In genomic region chr2:93403267-93403666, GRCm38 (mm10) we compare ENCODE assay signal across 28 mouse cellular contexts.
"Had no signal": no experiment of that assay in that cellular context is flagged by ENCODE, and none has a peak within 500 bp of the region (broad histone marks: within the 10 kb centered on the region; RNA-seq: fewer than 3 reads in every experiment).

No protein-coding gene starts in this region.

- H3K36me3 ChIP-seq: embryonic facial prominence, embryonic 10.5 days; embryonic facial prominence, embryonic 12.5 days; embryonic facial prominence, embryonic 13.5 days; embryonic facial prominence, embryonic 15.5 days; forebrain, embryonic 10.5 days; forebrain, embryonic 12.5 days; forebrain, embryonic 15.5 days had no signal

- H3K9ac ChIP-seq: embryonic facial prominence, embryonic 12.5 days; embryonic facial prominence, embryonic 13.5 days; embryonic facial prominence, embryonic 15.5 days; forebrain, embryonic 12.5 days; forebrain, embryonic 13.5 days; forebrain, embryonic 15.5 days; forebrain, postnatal 0 days had no signal

- H3K9me3 ChIP-seq: embryonic facial prominence, embryonic 10.5 days; embryonic facial prominence, embryonic 12.5 days; embryonic facial prominence, embryonic 13.5 days; embryonic facial prominence, embryonic 15.5 days; forebrain, embryonic 10.5 days; forebrain, embryonic 12.5 days; forebrain, embryonic 13.5 days; forebrain, embryonic 15.5 days had no signal

- H3K27ac ChIP-seq: embryonic facial prominence, embryonic 10.5 days; embryonic facial prominence, embryonic 12.5 days; embryonic facial prominence, embryonic 13.5 days; embryonic facial prominence, embryonic 15.5 days; forebrain, embryonic 10.5 days; forebrain, embryonic 12.5 days; forebrain, embryonic 13.5 days; forebrain, embryonic 15.5 days; gastrocnemius, adult 2 months had no signal

- H3K4me2 ChIP-seq: embryonic facial prominence, embryonic 12.5 days; embryonic facial prominence, embryonic 13.5 days; embryonic facial prominence, embryonic 15.5 days; forebrain, embryonic 12.5 days; forebrain, embryonic 13.5 days; forebrain, embryonic 15.5 days had no signal

- ATAC-seq: forebrain, embryonic 13.5 days; forebrain, embryonic 14.5 days; forebrain, embryonic 15.5 days; forebrain, embryonic 16.5 days; forebrain, postnatal 0 days had no signal

- H3K4me3 ChIP-seq: embryonic facial prominence, embryonic 10.5 days; embryonic facial prominence, embryonic 12.5 days; embryonic facial prominence, embryonic 13.5 days; embryonic facial prominence, embryonic 15.5 days; erythroblast, embryonic 14.5 days; forebrain, embryonic 10.5 days; forebrain, embryonic 12.5 days; forebrain, embryonic 13.5 days; forebrain, embryonic 15.5 days; gastrocnemius, adult 2 months had no signal

- H3K27me3 ChIP-seq: embryonic facial prominence, embryonic 12.5 days; embryonic facial prominence, embryonic 13.5 days; forebrain, embryonic 12.5 days; forebrain, embryonic 13.5 days; forebrain, embryonic 15.5 days had no signal

- DNase-seq: cerebellum, adult 2 months; cerebellum, adult 8-10 months; cerebellum, adult 9-10 months; cerebellum, adult 9-11 months; cerebellum, postnatal 10 days; cerebellum, postnatal 14 days; cerebellum, postnatal 25 days; cerebellum, postnatal 36 days; embryo, embryonic 11 days; forebrain, postnatal 0 days; gastrocnemius, adult 2 months; gastrocnemius, postnatal 10 days; gastrocnemius, postnatal 14 days; gastrocnemius, postnatal 25 days; gastrocnemius, postnatal 36 days; heart, adult 11 months; heart, adult 18-20 months had no signal
